In genomic region chr5:12549046-12549669, GRCm38 (mm10) we compare ENCODE assay signal across 14 mouse cellular contexts.
A peak's percentile ranks its signal among the peaks of the same experiment; 100 is the strongest.
DNase-seq lines count a peak whose midpoint lies in the region; ATAC-seq and TF ChIP-seq lines count a peak whose summit lies in the region.
"Had no signal": no experiment of that assay in that cellular context is flagged by ENCODE, and none has a peak within 500 bp of the region (broad histone marks: within the 10 kb centered on the region; RNA-seq: fewer than 3 reads in every experiment).

No protein-coding gene starts in this region.

- no peak overlapping the region for H3K27ac ChIP-seq in kidney, postnatal 0 days
- no peak overlapping the region for H3K27ac ChIP-seq in neural tube, embryonic 14.5 days (ENCODE audit: low read depth, low read length)
- H3K27ac ChIP-seq in neural tube, embryonic 15.5 days (replicated peaks) = no peak overlapping the region
- H3K27ac ChIP-seq: gastrocnemius, adult 2 months; hindbrain, embryonic 10.5 days; limb, embryonic 15.5 days; midbrain, embryonic 15.5 days; stomach, postnatal 0 days had no signal

- H3K27me3 ChIP-seq in kidney, postnatal 0 days (ENCODE audit: insufficient read depth, low read length) = no peaks in the 10 kb centered on the region
- H3K27me3 ChIP-seq in neural tube, embryonic 14.5 days (ENCODE audit: control insufficient read depth, insufficient read depth, low read length) = no peaks in the 10 kb centered on the region
- H3K27me3 ChIP-seq in neural tube, embryonic 15.5 days (replicated peaks) = no peaks in the 10 kb centered on the region
- H3K27me3 ChIP-seq: limb, embryonic 15.5 days; midbrain, embryonic 15.5 days had no signal

- no peaks in the 10 kb centered on the region for H3K36me3 ChIP-seq in kidney, postnatal 0 days (ENCODE audit: insufficient read depth, low read length)
- H3K36me3 ChIP-seq in neural tube, embryonic 14.5 days (ENCODE audit: control insufficient read depth, insufficient read depth, low read length) = no peaks in the 10 kb centered on the region
- H3K36me3 ChIP-seq in neural tube, embryonic 15.5 days = no peaks in the 10 kb centered on the region
- H3K36me3 ChIP-seq: hindbrain, embryonic 10.5 days; limb, embryonic 15.5 days; midbrain, embryonic 15.5 days had no signal

- peak; percentile 22 for DNase-seq in kidney, postnatal 0 days (ENCODE audit: low spot score)
- DNase-seq in kidney, adult 18-20 months = no peak
- DNase-seq in right cerebral cortex, postnatal 4 days = no peak
- no peak for DNase-seq in layer of hippocampus, adult 9-10 months (ENCODE audit: low spot score)
- DNase-seq: gastrocnemius, adult 2 months; kidney, adult 8-10 months had no signal

- 86% methylated on average over 8 of the region's 8 CpGs for WGBS in kidney, postnatal 0 days
- WGBS in neural tube, embryonic 14.5 days = 83% methylated on average over 8 of the region's 8 CpGs
- 94% methylated on average over 8 of the region's 8 CpGs for WGBS in neural tube, embryonic 15.5 days

- TF ChIP-seq CTCF in kidney, postnatal 0 days (IDR thresholded peaks at IDR 0.05; ENCODE audit: low read depth) = no peak

- H3K4me2 ChIP-seq in kidney, postnatal 0 days (ENCODE audit: low read length) = no peak overlapping the region
- H3K4me2 ChIP-seq in neural tube, embryonic 14.5 days (ENCODE audit: low read depth, low read length) = no peak overlapping the region
- H3K4me2 ChIP-seq in neural tube, embryonic 15.5 days = no peak overlapping the region
- H3K4me2 ChIP-seq: heart, embryonic 11.5 days; limb, embryonic 15.5 days; midbrain, embryonic 15.5 days had no signal

- no peaks in the 10 kb centered on the region for H3K4me1 ChIP-seq in kidney, postnatal 0 days (replicated peaks; ENCODE audit: insufficient read depth, low read length)
- no peaks in the 10 kb centered on the region for H3K4me1 ChIP-seq in neural tube, embryonic 14.5 days (ENCODE audit: control insufficient read depth, insufficient read depth, low read length)
- no peaks in the 10 kb centered on the region for H3K4me1 ChIP-seq in neural tube, embryonic 15.5 days
- H3K4me1 ChIP-seq: hindbrain, embryonic 10.5 days; limb, embryonic 15.5 days; midbrain, embryonic 15.5 days had no signal

- no peaks in the 10 kb centered on the region for H3K9me3 ChIP-seq in kidney, postnatal 0 days (replicated peaks; ENCODE audit: low read length)
- H3K9me3 ChIP-seq in neural tube, embryonic 14.5 days (ENCODE audit: control insufficient read depth, low read length) = no peaks in the 10 kb centered on the region
- H3K9me3 ChIP-seq in neural tube, embryonic 15.5 days (replicated peaks) = no peaks in the 10 kb centered on the region
- H3K9me3 ChIP-seq: hindbrain, embryonic 10.5 days; limb, embryonic 15.5 days; midbrain, embryonic 15.5 days had no signal

- no peak for ATAC-seq in kidney, postnatal 0 days (replicated peaks; ENCODE audit: low FRiP score, low read depth)
- ATAC-seq in neural tube, embryonic 14.5 days (ENCODE audit: low read depth) = peak; percentile 34; the same call in 1 of the 2 replicates
- no peak for ATAC-seq in neural tube, embryonic 15.5 days (ENCODE audit: low FRiP score)
- peak; percentile 90 for ATAC-seq in common myeloid progenitor, adult 5-6 weeks (replicated peaks; ENCODE audit: low read depth, poor library complexity, severe bottlenecking)
- ATAC-seq: midbrain, embryonic 15.5 days had no signal

- no peak overlapping the region for H3K9ac ChIP-seq in kidney, postnatal 0 days (ENCODE audit: low read depth, low read length)
- no peak overlapping the region for H3K9ac ChIP-seq in neural tube, embryonic 14.5 days (replicated peaks; ENCODE audit: low read depth, low read length)
- H3K9ac ChIP-seq in neural tube, embryonic 15.5 days (replicated peaks) = no peak overlapping the region
- H3K9ac ChIP-seq: limb, embryonic 15.5 days; midbrain, embryonic 15.5 days had no signal

- H3K4me3 ChIP-seq in kidney, postnatal 0 days (replicated peaks; ENCODE audit: low read depth, low read length) = no peak overlapping the region
- H3K4me3 ChIP-seq in neural tube, embryonic 14.5 days (ENCODE audit: low read depth, low read length) = no peak overlapping the region
- no peak overlapping the region for H3K4me3 ChIP-seq in neural tube, embryonic 15.5 days (replicated peaks)
- H3K4me3 ChIP-seq: gastrocnemius, adult 2 months; hindbrain, embryonic 10.5 days; limb, embryonic 15.5 days; midbrain, embryonic 15.5 days had no signal

Comparison
In these comparisons a context has a peak if more than half of its experiments do, and no peak if none do; other contexts are left out.
1. ATAC-seq: peak in neural tube, embryonic 14.5 days (single experiment) and common myeloid progenitor, adult 5-6 weeks (single experiment); none in kidney, postnatal 0 days (single experiment) and neural tube, embryonic 15.5 days (single experiment).